Mouse (Mus musculus) megakaryocyte progenitor cell, adult 5-6 weeks (primary cell): ENCODE measurements around the gene Rbm19. TPM values are rescaled to one million over a fixed set of nuclear protein-coding genes. Genes with fewer than 3 reads are reported as not detected.
A peak's percentile ranks its signal among the peaks of the same experiment; 100 is the strongest.
"Not testable (repeated sequence)": the region's sequence is repeated elsewhere in the genome, so short reads cannot be mapped to it uniquely, and the experiment has no call there.

Source experiments
- ATAC-seq: replicated peaks from 2 replicates; pipeline ENCODE4 v1.8.0; 2016; ENCODE audit warnings: mild to moderate bottlenecking, moderate TSS enrichment, inconsistent platforms; ENCODE audit not compliant: poor library complexity
- total RNA-seq, 2 experiments: library from RNA; stranded (forward) in 1 of 2; stranded (reverse) in 1 of 2; fragments of 157-497, 149-512 nt in 1 of 2; fragments of 200-1000 nt in 1 of 2; gene quantifications; 2 replicates each; pipeline versions ENCODE4 v1.2.3 to v1.2.4; 2015 to 2017

Gene Rbm19
- total RNA-seq (2015) (9.6 and 14.1 TPM in 2 replicates), total RNA-seq (2017) (17.6 and 19.1 TPM in 2 replicates)

- peak; percentile 98 for ATAC-seq
These were observed at the start of gene Rbm19 for GRCm38 (mm10) chr5:120116261-120117050. Gene Rbm19, plus strand, starts transcription at chr5:120116465.

- no peak for ATAC-seq
These were observed 49.0 kb upstream of the Rbm19 start for GRCm38 (mm10) chr5:120067266-120067665.

- peak; percentile 26; the same call in 1 of the 2 replicates for ATAC-seq
These were observed 42.2 kb upstream of the Rbm19 start for GRCm38 (mm10) chr5:120074101-120074500.

- no peak for ATAC-seq
These were observed 36.2 kb upstream of the Rbm19 start for GRCm38 (mm10) chr5:120080027-120080426.

GRCm38 (mm10) chr5:120080468-120080867, 35.8 kb upstream of the Rbm19 start:
- ATAC-seq, result no peak

- ATAC-seq, result peak; percentile 93
These were observed 27.7 kb upstream of the Rbm19 start for GRCm38 (mm10) chr5:120088561-120088960.

GRCm38 (mm10) chr5:120094602-120095001, 21.7 kb upstream of the Rbm19 start:
- ATAC-seq, result peak; percentile 85

- ATAC-seq, result no peak
These were observed 19.2 kb upstream of the Rbm19 start for GRCm38 (mm10) chr5:120097042-120097441.

GRCm38 (mm10) chr5:120100814-120101213, 15.5 kb upstream of the Rbm19 start:
- ATAC-seq, result no peak

GRCm38 (mm10) chr5:120102097-120102496, 14.2 kb upstream of the Rbm19 start:
- no peak for ATAC-seq

GRCm38 (mm10) chr5:120102732-120103131, 13.5 kb upstream of the Rbm19 start:
- ATAC-seq, result peak; percentile 97

- no peak for ATAC-seq
These were observed 12.8 kb upstream of the Rbm19 start for GRCm38 (mm10) chr5:120103458-120103857.

GRCm38 (mm10) chr5:120106424-120107073, 9.7 kb upstream of the Rbm19 start:
- peak; percentile 84 for ATAC-seq

GRCm38 (mm10) chr5:120114361-120114760, 1.9 kb upstream of the Rbm19 start:
- ATAC-seq, result no peak

- not testable (repeated sequence) for ATAC-seq
These were observed 896 bp downstream of the Rbm19 start for GRCm38 (mm10) chr5:120117161-120117560.

GRCm38 (mm10) chr5:120124881-120125690, 8.8 kb downstream of the Rbm19 start:
- ATAC-seq, result no peak

GRCm38 (mm10) chr5:120127641-120128040, 11.4 kb downstream of the Rbm19 start:
- peak; percentile 65; the same call in 1 of the 2 replicates for ATAC-seq

GRCm38 (mm10) chr5:120128511-120128910, 12.2 kb downstream of the Rbm19 start:
- ATAC-seq, result no peak

GRCm38 (mm10) chr5:120129070-120129469, 12.8 kb downstream of the Rbm19 start:
- no peak for ATAC-seq

GRCm38 (mm10) chr5:120129761-120130160, 13.5 kb downstream of the Rbm19 start:
- peak; percentile 3; the same call in 1 of the 2 replicates for ATAC-seq

- ATAC-seq, result peak; percentile 59
These were observed 13.9 kb downstream of the Rbm19 start for GRCm38 (mm10) chr5:120130163-120130562.
